Mouse (Mus musculus) mouse trophoblast stem cell (cell line): ENCODE data around the gene Nedd4.
"Not testable (repeated sequence)": the region's sequence is repeated elsewhere in the genome, so short reads cannot be mapped to it uniquely, and the experiment has no call there.

ENCODE experiments used
- in situ Hi-C, 2 experiments: fragments of 300-500 bp; cut with MseI, MboI; formaldehyde crosslinking; loops; 2 replicates in 1 of 2; 3 replicates in 1 of 2; pipeline ENCODE4 v1.15.1; 2025

The Nedd4 gene

DNA sequence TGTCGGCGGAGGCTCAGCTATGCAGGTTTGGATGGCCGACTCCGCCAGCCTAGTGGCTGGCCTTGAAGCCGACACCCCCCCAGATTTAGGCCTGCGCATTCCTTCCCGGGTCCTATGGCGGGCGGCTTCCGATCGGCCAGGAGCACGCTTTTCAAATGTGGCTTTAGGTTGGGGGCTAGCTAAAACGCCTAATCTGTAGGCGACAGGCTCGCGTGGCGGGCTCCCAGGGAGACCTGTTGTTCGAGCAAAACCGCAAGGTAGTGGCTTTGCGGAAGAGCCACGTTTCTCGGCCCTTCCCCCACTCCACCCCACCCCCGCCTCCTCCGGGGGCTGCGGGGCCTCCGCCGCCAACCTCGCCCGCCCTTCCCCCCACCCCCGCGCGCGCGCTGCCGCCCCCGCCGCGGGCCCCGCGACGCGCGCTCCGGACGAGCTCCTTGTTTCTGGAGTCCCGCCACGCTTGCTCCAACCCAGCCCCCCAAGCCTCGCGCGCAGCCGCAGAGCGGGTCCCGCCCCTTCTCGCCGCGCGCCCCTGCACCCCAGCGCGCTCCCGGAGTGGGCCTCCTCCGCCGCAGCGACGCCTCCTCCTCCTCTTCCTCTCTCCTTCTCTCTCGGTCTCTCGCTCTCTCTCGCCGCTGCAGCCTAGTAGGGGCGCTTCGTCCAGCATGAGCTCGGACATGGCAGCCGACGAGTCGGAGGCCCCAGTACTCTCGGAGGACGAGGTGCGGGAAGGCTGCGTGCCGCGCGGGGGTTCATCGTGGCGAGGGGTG lies at the start of gene Nedd4:
Gene Nedd4 (plus strand): TSS at position 452 of the 767 bp plus-strand sequence.
- in situ Hi-C loops: no loop called here

DNA sequence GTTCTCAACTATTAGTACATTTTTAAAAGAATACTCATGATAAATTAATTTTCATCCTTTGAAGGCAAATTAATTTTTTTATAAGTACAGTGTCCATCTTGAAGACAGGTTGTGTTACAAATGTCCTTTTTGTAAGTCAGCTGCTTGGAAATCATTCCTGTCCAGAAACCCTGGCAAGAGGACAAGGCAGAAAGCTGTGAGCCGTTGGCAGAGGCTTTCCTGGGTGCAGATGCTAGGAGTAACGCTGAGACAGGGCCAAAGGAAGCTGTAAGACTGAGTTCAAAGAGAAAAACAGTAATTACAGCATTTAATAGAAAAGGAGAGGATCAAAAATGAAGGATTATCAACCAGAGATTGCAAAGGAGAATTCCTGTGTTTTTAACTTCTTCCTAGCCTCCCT lies 48.3 kb upstream of the Nedd4 start:
- in situ Hi-C loops: no loop called here

DNA sequence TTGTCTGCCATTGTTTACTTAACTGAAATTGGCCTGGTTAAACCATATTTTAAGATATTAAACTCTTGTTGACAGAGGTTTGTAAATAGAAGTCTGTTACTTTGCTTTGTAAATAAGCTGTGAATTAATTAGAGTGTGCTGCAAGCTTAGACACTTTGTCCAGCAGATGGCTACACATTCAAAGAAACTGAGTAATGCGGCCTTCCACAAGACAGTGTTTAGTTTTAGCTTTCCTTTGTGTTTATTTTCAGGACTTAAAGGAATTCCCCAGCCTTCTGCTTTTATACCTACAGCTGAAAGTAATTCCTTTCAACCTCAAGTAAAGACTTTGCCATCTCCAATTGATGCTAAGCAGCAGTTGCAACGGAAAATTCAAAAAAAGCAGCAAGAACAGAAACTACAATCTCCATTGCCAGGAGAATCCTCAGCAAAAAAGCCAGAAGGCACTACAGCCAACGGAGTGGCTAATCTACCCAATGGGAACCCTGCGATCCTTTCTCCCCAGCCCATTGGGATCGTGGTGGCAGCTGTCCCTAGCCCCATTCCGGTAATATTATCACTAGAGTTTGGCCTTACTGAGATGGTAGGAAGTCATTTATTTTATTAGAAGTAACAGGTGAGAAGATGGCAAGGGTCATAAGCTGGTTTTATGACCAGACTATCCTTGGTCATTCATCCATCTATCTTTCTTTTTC lies 47.2 kb upstream of the Nedd4 start:
- in situ Hi-C loops: no loop called here

DNA sequence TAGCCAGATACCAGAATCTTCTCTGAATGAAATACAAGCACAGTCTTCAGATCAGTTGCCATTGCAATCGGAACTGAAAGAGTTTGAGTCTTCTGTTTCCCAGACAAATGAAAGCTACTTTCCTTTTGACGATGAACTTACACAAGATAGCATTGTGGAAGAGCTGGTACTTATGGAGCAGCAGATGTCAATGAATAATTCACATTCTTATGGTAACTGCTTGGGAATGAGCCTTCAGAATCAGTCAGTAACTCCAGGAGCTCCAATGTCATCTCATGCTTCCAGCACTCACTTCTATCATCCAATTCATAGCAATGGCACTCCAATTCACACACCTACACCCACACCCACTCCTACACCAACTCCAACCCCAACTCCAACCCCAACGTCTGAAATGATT lies 44.1 kb upstream of the Nedd4 start:
- in situ Hi-C loops: no loop called here

DNA sequence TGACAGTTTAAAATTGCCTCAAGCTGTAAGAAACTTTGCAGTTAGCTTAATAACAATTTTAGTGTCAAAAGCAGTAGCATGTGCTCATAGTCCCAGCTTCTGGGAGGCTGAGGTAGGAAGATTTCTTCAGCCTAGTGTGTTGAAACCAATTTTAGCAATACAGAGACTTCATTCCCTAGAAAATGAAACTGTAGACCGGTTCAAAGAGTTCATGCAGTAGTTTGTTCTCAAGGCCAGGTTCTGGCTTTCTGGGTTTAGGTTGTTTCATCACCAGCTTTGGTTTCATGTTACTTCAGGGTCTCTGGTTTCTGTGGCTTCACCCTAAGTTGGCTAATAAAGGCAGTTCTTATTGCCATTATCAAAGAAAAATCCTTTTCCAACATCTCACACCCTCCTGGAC lies 38.5 kb upstream of the Nedd4 start:
- in situ Hi-C loops: no loop called here

DNA sequence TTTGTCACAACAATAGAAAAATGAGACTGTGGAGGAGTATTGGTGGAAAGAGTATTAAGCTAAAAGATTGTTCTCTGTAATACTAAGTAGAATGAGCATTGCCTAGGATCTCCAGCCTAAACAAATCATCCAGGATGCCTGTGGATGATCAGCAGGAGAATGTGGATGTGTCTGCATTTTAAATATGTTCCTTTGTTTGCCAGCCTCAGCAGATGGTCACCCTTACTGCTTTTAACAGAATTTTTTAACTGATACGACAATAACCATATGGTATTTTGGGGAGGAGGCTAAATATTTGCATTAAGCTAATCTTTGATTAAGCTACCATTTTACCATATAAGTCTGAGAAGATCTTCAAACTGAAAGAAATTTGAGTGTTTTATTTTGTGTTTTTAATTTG lies 34.5 kb upstream of the Nedd4 start:
- in situ Hi-C loops: no loop called here

DNA sequence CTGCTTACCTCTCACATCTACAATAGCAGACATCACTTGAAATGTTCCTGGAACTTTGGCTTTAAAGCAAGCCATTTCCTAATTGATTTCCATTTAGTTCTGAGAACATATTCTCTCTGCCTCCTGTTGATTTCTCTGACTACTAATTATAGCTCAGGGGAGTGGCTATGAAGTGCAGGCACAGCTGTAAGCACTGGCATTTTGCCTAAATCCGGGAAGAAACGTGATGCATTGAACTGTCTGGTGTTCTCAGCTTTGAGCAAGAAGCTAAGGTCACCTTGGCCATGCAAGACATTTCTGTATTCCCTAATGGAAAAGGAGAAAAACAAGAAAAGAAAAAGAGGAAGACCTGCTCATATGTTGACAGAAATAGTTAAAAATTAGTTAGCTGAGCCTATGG lies 33.6 kb upstream of the Nedd4 start:
- in situ Hi-C loops: no loop called here

DNA sequence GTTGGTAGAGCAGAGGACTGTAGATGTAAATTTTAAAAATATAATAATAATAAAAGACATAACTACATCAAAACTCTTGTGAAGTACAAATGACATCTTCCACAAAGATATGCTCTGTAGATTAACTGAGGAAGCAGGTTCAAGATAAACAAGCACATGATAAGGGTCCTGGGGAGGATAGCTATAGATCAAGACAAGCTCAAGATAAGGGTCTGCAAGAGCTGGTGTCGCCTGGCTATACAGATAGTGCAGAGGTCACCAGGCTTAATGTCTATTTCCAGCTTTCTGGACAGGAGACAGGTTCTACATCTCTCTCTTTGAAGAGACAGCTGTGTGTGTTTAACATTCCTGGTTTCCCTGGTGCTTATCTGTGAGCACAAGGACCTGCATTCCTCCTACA lies 29.9 kb upstream of the Nedd4 start:
- in situ Hi-C loops: no loop called here

DNA sequence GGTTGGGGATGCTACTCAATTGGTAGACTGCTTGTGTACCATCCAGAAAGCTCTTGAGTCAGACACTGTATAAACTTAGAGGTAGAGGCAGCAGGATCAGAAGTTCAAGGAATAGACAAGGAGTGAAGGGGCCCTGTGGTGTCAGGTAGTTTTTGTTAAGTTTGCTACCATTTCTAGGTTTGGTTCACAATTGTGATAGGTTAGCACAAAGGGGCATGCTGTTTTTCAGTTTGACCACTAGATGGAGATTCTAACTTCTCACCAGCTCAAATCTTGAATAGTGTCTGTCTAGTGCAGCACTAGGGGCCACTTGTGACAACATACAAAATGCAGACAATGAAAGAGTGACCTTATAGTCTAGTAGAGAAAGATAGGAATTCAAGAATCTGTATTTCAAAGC lies 27.0 kb upstream of the Nedd4 start:
- in situ Hi-C loops: loop anchor here (5.0 kb wide), 1 partner anchor 37 kb away; no protein-coding TSS in a partner anchor

DNA sequence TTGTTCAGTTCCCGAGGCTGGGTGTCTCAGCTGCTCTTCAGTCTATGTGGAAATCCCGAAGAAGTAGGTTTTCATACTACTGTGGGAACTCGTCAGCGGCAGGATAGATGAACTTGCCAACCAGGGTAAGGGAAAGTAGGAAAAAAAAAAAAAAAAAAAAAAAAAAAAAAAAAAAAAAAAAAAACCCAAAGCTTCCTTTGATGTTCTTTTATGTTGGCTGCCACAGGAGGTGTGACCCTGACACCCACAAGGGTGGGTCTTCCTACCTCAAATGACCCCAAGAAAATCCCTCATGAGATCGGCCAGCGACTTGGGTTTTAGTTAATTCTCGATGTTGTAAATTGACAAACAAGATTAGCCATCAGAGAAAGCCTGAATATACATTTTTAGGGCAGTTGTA lies 25.6 kb upstream of the Nedd4 start:
- in situ Hi-C loops: loop anchor here (5.0 kb wide), 1 partner anchor 36 kb away; no protein-coding TSS in a partner anchor

DNA sequence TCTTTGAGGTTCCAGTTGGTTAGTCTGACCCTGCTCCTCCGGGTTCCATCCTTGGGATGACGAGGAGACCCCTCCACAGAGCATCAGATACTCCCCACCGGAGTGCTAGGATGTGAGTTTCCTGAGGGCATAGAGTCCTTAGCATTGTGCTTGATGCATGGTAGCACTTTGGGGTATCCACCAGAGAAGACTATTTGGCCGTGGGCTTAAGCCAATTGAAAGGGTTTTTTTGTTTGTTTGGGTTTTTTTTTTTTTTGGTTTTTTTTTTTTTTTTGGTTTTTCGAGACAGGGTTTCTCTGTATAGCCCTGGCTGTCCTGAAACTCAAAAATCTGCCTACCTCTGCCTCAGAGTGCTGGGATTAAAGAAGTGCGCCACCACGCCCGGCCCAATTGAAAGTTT lies 24.9 kb upstream of the Nedd4 start:
- in situ Hi-C loops: loop anchor here (5.0 kb wide), 1 partner anchor 35 kb away; no protein-coding TSS in a partner anchor

DNA sequence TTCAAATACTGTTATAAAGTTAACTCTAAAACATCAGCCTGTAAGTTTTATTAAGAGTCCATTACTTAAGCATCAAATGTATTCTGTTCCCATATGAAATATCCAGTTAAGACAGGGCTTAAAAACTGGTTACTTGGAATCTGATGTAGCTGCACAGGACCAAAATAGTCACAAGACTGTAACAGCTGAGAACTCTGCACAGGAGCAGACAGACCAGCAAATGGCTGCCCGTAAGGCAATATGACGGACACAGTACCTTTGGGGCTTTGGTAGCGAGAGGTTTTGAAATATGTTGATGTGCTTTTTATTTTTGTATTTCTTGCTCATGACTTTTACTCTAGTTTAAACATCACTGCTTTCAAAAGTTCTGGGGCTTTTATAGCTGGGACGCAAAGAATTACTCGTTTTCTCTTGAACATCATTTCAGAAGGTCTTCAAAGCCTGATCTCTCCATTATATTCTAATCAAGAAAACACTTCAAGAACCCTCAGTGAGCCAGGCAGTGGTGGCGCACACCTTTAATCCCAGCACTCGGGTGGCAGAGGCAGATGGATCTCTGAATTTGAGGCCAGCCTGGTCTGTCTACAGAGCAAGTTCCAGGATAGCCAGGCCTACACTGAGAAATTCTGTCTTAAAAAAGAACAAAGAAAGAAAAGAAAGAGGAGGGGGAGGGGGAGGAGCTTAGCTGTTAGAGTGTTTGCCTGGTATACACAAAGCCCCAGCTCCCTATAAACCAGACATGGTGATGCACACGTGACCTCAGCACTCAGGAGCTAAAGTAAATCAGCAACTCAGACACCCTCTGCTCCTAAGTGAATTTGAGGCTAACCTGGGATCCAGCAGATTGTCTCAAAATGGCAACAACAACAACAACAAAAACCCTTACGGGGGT lies 22.9 kb upstream of the Nedd4 start:
- in situ Hi-C loops: loop anchor here (5.0 kb wide), 1 partner anchor 33 kb away; no protein-coding TSS in a partner anchor

DNA sequence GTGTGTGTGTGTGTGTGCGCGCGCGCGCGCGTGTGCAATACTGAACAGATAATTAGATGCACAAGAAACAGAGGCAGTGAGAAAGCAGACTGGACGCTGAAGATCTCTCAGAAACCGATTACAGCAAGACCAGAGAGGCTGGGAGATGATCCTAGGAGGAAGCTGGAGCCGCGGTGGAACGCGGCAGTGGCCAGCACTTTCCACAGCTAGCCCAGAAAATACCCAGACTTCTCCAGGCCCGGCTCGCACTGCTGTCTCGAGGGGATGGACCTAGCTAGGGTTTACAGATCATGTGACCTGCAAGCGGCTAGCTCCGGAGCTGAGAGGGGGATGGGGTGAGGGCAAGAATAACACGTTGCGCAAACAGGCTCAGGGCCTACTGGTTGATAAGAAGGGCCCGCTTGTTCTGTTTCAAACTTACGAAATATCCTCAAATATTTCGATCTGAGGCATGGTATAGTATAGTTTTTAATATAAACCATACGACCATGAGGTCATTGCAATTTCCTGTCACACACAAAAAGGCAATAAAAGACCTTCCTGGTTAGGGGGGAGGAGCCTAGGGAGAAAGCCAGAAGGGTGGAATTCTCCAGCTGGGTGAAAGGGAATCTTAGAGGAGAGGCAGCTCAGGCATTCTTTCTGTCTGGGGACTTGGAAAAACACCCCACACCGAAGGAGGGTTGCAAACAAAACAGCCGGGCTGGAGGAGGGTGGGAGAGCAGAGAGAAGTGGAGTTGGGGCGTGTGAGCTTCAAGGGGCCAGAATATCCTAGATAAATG lies 22.1 kb upstream of the Nedd4 start:
- in situ Hi-C loops: loop anchor here (5.0 kb wide), 1 partner anchor 32 kb away; no protein-coding TSS in a partner anchor

DNA sequence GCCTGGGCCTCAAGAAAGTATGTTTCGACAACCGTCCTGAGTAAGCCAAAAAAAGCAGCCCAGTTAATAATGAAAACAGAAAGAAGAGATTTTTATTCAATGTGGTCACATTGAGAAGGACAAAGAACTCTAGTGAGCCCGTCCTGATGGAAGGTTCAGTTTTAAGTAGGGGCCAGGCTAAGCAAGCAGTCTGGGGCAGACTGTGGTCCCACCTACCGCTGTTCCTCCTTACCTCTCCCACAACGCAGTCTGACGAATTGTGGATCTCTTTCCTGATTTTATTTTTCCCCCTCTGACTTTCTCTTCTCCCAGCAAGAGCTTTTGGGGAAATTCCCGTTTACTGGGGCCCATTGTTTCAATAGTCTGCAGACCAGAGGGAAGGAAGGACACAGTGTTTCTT lies 21.5 kb upstream of the Nedd4 start:
- in situ Hi-C loops: no loop called here

DNA sequence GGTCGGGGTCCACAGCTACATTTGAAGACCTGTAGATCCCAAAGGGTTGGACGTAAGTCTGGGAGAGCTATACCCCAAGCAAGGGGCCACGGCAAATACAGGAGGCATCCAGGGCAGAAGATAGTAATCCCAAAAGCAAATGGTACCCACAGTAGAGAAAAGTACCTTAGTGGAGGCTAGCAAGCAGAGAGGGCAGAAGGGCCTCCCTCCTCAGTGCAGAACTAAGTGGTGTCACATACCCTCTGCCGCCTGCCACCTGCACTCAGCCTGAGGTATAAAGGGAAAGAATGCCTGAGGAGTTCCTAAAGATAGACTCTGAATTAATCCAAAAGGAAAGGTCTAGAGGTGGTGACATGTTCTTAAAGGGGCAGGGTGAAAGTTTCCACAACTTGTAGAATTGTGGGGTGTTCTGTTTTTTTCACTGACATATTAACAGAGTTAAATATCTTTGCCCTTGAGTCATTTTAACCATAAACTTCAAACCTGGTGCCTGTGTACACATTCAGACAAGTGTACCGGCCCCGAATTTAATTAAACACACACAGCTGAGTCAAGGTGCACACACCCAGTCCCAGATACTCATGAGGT lies 21.0 kb upstream of the Nedd4 start:
- in situ Hi-C loops: no loop called here

DNA sequence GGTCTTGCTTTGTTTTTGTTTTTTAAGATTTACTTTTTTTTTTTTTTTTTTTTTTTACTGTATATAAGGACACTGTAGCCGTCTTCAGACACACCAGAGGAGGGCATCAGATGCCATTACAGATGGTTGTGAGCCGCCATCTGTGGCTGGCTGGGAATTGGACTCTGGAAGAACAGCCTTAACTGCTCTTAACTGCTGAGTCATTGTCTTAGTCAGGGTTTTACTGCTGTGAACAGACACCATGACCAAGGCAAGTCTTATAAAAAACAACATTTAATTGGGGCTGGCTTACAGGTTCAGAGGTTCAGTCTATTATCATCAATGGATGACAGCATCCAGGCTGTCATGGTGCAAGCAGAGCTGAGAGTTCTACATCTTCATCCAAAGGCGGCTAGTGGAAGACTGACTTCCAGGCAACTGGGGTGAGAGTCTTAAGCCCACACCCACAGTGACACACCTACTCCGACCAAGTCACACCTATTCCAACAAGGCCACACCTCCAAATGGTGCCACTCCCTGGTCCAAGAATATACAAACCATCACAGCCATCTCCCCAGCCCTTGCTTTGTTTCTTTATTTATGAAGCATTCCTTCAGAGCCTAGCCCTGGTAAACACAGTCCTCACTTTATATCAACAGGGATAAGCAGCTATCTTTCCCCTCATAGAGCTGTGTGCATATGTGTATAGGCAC lies 19.2 kb upstream of the Nedd4 start:
- in situ Hi-C loops: not testable (repeated sequence)

DNA sequence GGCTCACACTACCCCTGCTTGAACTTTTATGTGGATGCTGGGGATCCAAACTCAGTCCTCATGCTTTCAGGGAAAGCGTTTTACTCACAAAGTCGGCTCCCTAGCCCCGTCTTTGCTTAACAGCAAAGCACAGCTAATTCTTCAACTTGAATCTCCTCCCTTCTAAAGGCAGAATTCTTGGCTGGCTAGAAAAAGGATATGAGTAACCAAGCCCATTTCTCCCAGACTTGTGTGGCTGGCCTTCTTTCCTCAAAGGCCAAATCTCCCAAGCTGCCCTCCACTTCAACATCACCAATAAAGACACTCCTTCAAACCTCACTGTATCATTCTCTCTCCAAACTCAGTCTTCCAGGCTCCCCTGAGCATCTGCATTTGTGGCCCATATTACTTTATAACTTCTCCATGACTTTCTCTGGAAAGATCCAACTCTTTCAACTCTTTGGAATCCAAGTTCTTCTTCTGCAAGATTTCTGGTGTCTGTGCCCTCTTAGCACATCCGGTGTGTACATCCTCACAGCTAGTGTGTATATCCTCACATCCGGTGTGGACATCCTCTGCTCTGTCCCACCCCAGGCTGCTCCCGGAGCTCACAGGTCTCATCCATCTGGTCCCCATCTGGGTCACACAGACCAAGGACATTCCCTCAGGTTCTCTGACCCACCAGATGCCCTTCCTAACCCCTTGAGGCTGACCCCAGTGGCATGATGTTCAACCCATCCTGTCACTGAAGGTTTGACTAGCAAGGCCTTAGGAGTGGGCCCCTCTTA lies 18.3 kb upstream of the Nedd4 start:
- in situ Hi-C loops: no loop called here

DNA sequence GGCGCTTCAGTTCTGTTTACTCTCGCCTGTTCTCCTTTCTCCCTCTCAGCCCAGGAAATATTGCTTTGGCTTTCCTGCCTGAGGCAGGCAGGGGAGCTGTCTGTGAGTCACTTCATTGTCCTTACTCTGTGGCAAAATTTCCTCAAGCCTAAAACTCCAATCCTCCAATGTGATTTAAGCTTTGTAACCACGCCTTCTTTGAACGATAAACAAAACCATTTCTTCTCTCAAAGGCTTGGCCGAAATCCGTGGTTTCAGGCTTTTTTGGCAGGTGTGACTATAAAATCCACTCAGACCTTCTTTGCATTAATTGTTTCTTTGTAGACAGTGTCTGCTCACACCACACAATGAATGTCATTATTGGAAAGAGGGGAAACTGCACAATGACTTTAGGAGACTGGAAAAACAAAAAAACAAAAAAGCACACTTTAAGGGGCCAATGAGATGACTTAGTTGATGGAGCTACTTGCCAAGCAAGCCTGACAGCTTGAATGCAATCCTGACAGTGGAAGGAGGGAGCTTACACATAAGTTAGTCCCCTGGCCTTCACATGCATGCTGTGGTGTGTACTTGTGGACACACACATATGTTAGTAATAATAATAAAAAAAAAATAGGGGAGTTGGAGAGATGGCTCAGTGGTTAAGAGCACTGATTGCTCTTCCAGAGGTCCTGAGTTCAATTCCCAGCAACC lies 17.6 kb upstream of the Nedd4 start:
- in situ Hi-C loops: no loop called here

DNA sequence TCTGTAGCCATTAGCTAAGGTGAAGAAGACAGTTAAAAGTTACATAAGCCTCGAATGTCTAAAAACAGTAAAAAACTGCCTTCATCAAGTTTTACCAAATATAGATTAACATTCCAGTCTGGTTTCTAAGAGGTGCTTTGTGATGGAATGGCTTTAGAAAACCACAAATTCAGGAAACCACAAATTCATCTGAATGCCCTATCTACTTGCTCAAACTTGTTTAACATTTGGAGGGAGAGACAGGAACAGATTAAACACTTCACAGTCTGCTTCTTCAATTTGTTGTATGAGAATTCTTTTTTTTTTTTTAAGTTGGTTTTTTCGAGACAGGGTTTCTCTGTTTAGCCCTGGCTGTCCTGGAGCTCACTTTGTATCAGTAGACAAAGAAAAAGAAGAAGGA lies 12.4 kb upstream of the Nedd4 start:
- in situ Hi-C loops: no loop called here
